Mouse (Mus musculus) activated CD4-positive, CD25-positive, alpha-beta regulatory T cell, adult 4 months (primary cell): ENCODE data around the gene Car4. TPM values are rescaled to one million over a fixed set of nuclear protein-coding genes. Genes with fewer than 3 reads are reported as not detected.

ENCODE experiments used
- ATAC-seq: one replicate; pipeline ENCODE4 v1.8.0; 2017
- polyA plus RNA-seq, 2 experiments: library from polyadenylated mRNA; unstranded; fragments of 100-300 nt; shearing (Covaris generic); gene quantifications; one replicate each; pipeline ENCODE4 v1.2.1; 2017

Car4 gene
- not detected for polyA plus RNA-seq

GRCm38 (mm10) chr11:84957591-84958270 is at the start of gene Car4:
Gene Car4 (plus strand): TSS chr11:84957786.
- no peak for ATAC-seq

- ATAC-seq, result no peak
Observed at GRCm38 (mm10) chr11:84908480-84908879, 49.1 kb upstream of the Car4 start.

GRCm38 (mm10) chr11:84910411-84910810 is 47.2 kb upstream of the Car4 start:
- no peak for ATAC-seq

- no peak for ATAC-seq
Observed at GRCm38 (mm10) chr11:84914673-84915072, 42.9 kb upstream of the Car4 start.

- ATAC-seq, result peak; percentile 95
Observed at GRCm38 (mm10) chr11:84916053-84916702, 41.4 kb upstream of the Car4 start, which contains the start of gene Znhit3. Gene Znhit3 (minus strand): TSS chr11:84916366.

GRCm38 (mm10) chr11:84916703-84917300 is 40.8 kb upstream of the Car4 start:
- ATAC-seq, result no peak

GRCm38 (mm10) chr11:84918425-84918824 is 39.2 kb upstream of the Car4 start:
- peak; percentile 27 for ATAC-seq

GRCm38 (mm10) chr11:84919276-84919675 is 38.3 kb upstream of the Car4 start:
- ATAC-seq, result peak; percentile 22

GRCm38 (mm10) chr11:84919951-84920350 is 37.6 kb upstream of the Car4 start:
- ATAC-seq, result no peak

GRCm38 (mm10) chr11:84920981-84921380 is 36.6 kb upstream of the Car4 start:
- ATAC-seq, result no peak

GRCm38 (mm10) chr11:84932261-84932660 is 25.3 kb upstream of the Car4 start:
- ATAC-seq, result no peak

- no peak for ATAC-seq
Observed at GRCm38 (mm10) chr11:84939508-84940053, 18.0 kb upstream of the Car4 start.

- no peak for ATAC-seq
Observed at GRCm38 (mm10) chr11:84940140-84940539, 17.4 kb upstream of the Car4 start.

GRCm38 (mm10) chr11:84943948-84944347 is 13.6 kb upstream of the Car4 start:
- no peak for ATAC-seq

- ATAC-seq, result no peak
Observed at GRCm38 (mm10) chr11:84944639-84945435, 12.7 kb upstream of the Car4 start.

- ATAC-seq, result no peak
Observed at GRCm38 (mm10) chr11:84945841-84946240, 11.7 kb upstream of the Car4 start.

GRCm38 (mm10) chr11:84947206-84947605 is 10.4 kb upstream of the Car4 start:
- ATAC-seq, result no peak

- no peak for ATAC-seq
Observed at GRCm38 (mm10) chr11:84948114-84948513, 9.5 kb upstream of the Car4 start.

- no peak for ATAC-seq
Observed at GRCm38 (mm10) chr11:84948526-84948925, 9.1 kb upstream of the Car4 start.

GRCm38 (mm10) chr11:84952611-84953010 is 5.0 kb upstream of the Car4 start:
- no peak for ATAC-seq

- no peak for ATAC-seq
Observed at GRCm38 (mm10) chr11:84956400-84956799, 1.2 kb upstream of the Car4 start.

GRCm38 (mm10) chr11:84957171-84957570 is 415 bp upstream of the Car4 start:
- no peak for ATAC-seq

- no peak for ATAC-seq
Observed at GRCm38 (mm10) chr11:84958271-84958630, 665 bp downstream of the Car4 start.
